Mouse (Mus musculus) c-Kit-negative CD71-positive TER-119-positive erythroid progenitor cells, embryonic 14.5 days (primary cell): ENCODE results near the gene Usp37.
"Not testable (repeated sequence)": the region's sequence is repeated elsewhere in the genome, so short reads cannot be mapped to it uniquely, and the experiment has no call there.

Experiments
- DNase-seq: peaks from one replicate; pipeline ENCODE4 v3.0.0-alpha.2; 2013; ENCODE audit warnings: low read depth, low spot score

Gene Usp37

GRCm38 (mm10) chr1:74544184-74544583 lies at the start of gene Usp37:
Gene Usp37, minus strand, starts transcription at chr1:74544284.
- DNase-seq: no peak

- peak; percentile 94 for DNase-seq
These were observed 43.8 kb upstream of the Usp37 start, which contains the start of the genes Zfp142 and Bcs1l for GRCm38 (mm10) chr1:74587773-74588445. Gene Zfp142, minus strand, starts transcription at chr1:74588246. Gene Bcs1l, plus strand, starts transcription at chr1:74588289.

- peak; percentile 69 for DNase-seq
These were observed 43.2 kb upstream of the Usp37 start for GRCm38 (mm10) chr1:74587233-74587772.

- no peak for DNase-seq
These were observed 40.7 kb upstream of the Usp37 start for GRCm38 (mm10) chr1:74584616-74585398.

- DNase-seq: no peak
These were observed 38.5 kb upstream of the Usp37 start for GRCm38 (mm10) chr1:74582621-74583020.

- no peak for DNase-seq
These were observed 25.9 kb upstream of the Usp37 start for GRCm38 (mm10) chr1:74569739-74570719.

GRCm38 (mm10) chr1:74565834-74566233 lies 21.8 kb upstream of the Usp37 start:
- DNase-seq: no peak

- DNase-seq: no peak
These were observed 15.0 kb upstream of the Usp37 start for GRCm38 (mm10) chr1:74559061-74559460.

- no peak for DNase-seq
These were observed 1.6 kb downstream of the Usp37 start, which contains the start of gene Plcd4 for GRCm38 (mm10) chr1:74542451-74542961. Gene Plcd4, plus strand, starts transcription at chr1:74542888.

GRCm38 (mm10) chr1:74538650-74539049 lies 5.4 kb downstream of the Usp37 start:
- DNase-seq: no peak

- no peak for DNase-seq
These were observed 15.5 kb downstream of the Usp37 start for GRCm38 (mm10) chr1:74528589-74528988.

GRCm38 (mm10) chr1:74524746-74525145 lies 19.3 kb downstream of the Usp37 start:
- DNase-seq: no peak

- DNase-seq: no peak
These were observed 24.2 kb downstream of the Usp37 start for GRCm38 (mm10) chr1:74519875-74520274.

GRCm38 (mm10) chr1:74512999-74513398 lies 31.1 kb downstream of the Usp37 start:
- DNase-seq: not testable (repeated sequence)

GRCm38 (mm10) chr1:74511306-74511705 lies 32.8 kb downstream of the Usp37 start:
- DNase-seq: no peak

- no peak for DNase-seq
These were observed 36.3 kb downstream of the Usp37 start for GRCm38 (mm10) chr1:74507780-74508179.

GRCm38 (mm10) chr1:74506471-74506881 lies 37.6 kb downstream of the Usp37 start:
- DNase-seq: peak; percentile 64

GRCm38 (mm10) chr1:74505721-74506464 lies 38.2 kb downstream of the Usp37 start, which contains the start of gene Cnot9:
Gene Cnot9, plus strand, starts transcription at chr1:74506058.
- peak; percentile 99 for DNase-seq

GRCm38 (mm10) chr1:74505393-74505720 lies 38.7 kb downstream of the Usp37 start:
- DNase-seq: no peak

GRCm38 (mm10) chr1:74501106-74501505 lies 43.0 kb downstream of the Usp37 start:
- DNase-seq: no peak
